Mouse (Mus musculus) erythroblast, embryonic 14.5 days (primary cell): Measurements from ENCODE around the gene Zfp709.
"Not testable (repeated sequence)": the region's sequence is repeated elsewhere in the genome, so short reads cannot be mapped to it uniquely, and the experiment has no call there.

Experiments
- GATA1 ChIP-seq: IDR thresholded peaks from 2 replicates; pipeline ENCODE4 v1.6.1; 2012; ENCODE audit warnings: low read length, inconsistent platforms, mixed read lengths
- TAL1 ChIP-seq: IDR thresholded peaks from 3 replicates; pipeline ENCODE4 v1.6.1; 2012; ENCODE audit warnings: low read length, inconsistent platforms, mixed read lengths

DNA sequence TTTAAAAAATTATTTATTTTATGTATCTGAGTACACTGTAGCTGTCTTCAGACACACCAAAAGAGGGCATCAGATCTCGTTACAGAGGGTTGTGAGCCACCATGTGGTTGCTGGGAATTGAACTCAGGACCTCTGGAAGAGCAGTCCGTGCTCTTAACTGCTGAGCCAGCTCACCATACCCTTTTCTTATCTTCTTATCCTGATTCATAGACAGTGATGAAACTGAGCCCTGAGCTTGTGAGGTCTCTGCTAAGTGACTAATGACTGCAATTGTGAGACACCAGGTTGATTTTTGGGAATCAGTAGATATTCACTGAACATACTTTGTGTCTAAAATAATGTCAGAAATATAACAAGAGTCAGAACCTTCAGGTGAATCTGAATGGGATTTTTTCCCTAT lies 56.2 kb downstream of the Zfp709 start:
- not testable (repeated sequence) for TF ChIP-seq TAL1, GATA1
